Mouse (Mus musculus) lung, postnatal 14 days (tissue): ENCODE measurements around the gene Lgals12.

Experiments used
- DNase-seq: peaks from one replicate; pipeline ENCODE4 v3.0.0; 2021

Gene Lgals12

DNA sequence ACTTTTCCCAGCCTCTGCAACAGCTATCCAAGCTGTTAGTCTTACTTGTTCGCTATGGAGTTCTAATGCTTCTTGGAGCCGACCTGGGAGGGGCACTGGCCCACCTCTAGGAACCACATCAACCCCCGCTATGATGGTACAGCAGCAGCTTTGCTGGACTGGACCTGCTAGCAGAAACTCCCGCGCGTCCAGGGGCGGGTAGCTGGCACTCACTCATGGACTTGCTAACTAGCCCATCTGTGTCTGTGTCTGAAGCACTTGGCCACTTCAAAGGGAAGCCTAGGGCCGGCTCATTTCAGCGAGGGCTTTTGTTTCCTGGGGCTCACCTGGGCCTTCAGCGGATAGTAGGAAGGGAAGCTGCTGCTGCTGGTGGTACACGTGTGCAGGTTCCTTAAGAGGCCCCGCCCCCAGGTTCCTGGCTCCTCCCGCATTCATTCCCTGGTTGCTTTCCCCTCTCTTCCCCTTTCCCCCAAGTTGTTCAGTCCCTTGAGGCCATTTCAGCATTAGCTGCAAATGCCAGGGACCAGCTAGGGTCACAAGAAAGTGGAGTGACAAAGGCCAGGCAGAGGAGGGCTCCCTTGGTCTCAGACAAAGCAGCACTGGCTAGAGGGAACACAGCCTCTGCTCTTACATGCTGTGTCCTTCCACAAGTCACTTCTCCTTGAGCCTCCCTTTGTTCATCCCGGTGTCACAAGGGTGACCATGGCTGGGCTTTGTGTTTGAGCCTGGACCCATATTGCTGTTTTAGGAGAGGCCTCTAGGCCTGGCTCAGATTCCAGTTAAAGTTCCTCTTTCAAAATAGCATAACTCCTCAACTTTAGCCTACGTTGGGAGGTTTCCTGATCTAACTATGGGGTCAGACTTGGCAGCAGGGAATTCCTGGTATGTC is at the start of gene Lgals12:
Lgals12 (minus strand) TSS at position 393 of the 889 bp plus-strand sequence.
- peak; percentile 20 for DNase-seq

DNA sequence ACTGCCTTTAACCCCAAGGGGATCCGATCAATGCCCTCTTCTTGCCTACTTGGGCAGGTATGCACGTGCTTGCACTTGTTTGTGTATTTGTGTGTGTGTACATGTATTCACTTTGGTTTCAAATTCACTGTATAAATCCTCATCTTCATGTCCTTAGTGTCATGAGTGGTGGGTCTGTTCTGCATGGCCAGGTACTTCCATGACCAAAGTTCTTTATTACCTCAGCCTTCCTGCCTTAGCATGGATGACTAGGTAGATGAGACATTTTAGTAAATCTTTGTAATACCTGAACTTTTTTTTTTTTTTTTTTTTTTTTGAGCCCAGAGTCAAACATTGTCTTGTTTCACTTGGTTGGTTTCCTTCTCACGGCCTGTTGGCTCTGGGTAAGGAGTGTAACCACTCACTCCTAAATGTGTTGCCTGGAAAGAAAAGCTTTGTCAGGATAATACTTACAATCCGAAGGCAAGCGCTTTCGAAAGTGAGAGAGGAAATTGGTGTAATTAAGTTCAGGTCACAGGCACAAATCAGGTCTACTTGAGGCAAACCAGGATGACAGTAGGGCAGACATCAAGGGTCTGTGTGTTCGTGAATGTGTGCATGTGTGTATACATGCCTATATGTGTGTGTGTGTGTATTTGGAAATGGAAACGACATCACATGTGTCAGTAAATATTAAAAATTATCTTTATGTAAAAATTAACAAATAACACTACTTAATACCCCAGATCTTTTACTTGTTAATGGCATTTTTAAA is 42.1 kb upstream of the Lgals12 start:
- no peak for DNase-seq

DNA sequence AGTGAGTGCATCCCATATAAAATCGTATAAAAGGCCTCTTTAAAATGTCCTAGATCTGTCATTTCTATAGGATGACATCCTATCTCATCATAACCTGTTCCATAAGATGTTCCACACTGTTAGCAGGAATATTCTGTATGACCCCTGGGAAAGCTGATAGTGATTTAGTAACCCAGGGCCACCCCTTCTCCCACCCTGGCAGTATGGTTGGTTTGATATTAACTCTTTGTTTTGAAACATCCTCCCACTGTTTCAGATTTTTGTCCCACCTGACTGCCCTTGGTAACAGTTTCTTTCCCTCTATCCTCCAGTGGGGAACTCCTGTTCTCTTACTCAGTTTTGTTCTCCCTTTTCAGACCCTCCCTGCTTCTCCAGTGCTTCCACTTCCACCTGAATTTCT is 26.8 kb upstream of the Lgals12 start:
- no peak for DNase-seq

DNA sequence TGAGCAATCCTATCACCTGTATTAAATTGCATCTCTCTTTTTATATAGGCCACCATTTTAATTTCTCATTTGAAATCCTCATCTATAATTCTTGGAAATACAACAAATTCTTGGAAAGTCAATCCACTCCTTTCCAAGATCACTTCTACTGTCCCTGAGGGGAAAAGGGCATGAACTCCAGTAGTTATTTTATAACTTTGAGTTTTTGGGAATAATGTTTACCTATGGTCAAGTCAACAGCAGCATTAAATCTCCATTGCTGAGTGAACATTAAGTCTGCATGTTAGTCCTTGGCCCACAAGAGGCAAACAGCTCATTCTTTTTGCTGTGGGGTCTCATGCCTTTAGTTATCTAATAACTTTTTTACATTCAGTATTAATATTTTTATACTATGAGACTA is 26.0 kb upstream of the Lgals12 start:
- DNase-seq = no peak

DNA sequence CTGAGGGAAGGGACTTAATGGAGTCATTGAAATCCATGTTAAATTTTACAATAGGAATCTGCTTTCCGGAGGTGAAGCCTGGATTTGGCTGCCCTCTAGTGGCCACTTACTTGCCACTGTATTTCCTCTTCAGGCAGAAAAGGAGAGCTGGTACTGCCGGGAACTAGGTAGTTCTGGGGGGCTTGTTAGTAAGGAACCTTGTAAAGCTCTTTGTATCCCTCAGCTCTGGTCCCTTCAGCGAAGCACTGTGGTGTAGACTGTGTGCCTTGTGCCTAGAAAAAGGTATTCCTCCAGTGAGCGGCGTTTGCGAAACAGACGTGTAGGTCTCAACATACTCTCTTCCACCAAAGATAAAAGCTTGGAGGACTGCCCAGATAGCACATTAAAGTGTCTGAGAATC is 10.7 kb upstream of the Lgals12 start:
- DNase-seq = peak; percentile 78

DNA sequence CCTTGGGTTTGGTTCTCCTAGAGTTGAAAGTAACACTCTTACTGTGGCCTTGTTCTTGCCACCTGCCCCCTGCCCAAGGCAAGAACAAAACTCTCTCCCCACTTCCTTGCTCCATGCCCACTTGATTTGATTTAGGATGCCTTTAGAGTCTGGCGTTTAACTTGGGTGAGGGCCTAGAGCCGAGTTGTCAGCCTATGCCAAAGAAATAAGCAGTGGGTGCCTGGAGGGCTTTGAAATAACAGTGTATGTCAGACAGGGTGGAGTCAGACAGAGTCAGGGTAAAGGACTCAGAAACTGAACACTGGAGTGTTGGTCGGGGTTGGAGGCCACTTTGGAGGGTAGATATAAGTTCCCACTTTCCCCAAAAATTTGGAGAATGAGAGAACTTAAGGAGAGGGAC is 10.1 kb upstream of the Lgals12 start:
- DNase-seq = no peak

DNA sequence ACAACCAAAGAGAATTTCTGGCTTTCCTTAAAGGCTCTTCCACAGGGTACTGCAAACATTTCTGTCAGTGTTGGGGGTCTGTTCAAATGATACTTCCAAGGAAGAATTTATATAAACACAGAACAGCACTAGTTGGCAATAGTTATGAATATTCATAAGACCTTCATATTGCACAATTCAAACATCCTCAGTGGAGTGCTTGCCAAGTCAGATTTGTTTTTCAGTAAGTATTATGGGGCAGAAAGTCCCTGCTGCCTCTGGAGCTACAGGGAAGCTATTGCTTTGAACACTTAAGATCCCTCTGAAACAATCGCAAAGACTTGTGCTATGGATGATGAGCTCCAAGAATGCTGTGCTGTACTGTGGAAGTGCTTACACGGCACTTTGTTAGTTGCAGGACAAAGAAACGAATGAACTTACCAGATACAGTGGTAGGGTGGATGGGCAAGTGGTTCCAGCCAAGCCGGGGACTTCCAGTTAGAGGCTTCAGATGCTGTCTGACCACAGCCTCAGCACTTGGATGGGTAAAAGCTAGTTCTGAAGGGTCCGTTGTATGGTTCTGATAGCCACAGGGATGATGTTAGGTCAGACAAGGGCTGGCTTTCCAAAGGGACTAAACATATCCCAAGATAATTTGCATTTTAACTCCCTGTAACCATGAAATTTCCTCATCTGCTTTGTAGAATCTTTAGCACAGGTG is 9.4 kb upstream of the Lgals12 start:
- DNase-seq = no peak

DNA sequence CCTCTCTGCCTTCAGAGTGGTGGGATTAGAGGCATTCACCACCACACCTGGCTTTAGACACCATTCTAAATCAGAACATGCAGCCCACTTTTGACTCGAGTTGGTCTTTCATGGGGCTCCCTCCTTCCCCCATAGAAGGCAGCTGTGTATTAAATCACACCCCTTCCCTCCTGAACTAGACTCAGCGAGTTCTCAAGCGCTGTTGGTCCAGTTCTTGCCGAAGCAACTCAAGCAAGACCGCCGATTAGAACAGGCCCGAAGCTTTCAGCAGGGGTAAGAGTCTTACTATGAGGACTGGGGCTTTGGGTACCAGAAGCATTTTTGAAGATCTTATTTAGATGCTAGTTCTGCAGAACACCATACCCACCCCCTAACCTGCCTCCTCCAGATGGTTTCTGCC is 6.2 kb upstream of the Lgals12 start:
- DNase-seq = no peak

DNA sequence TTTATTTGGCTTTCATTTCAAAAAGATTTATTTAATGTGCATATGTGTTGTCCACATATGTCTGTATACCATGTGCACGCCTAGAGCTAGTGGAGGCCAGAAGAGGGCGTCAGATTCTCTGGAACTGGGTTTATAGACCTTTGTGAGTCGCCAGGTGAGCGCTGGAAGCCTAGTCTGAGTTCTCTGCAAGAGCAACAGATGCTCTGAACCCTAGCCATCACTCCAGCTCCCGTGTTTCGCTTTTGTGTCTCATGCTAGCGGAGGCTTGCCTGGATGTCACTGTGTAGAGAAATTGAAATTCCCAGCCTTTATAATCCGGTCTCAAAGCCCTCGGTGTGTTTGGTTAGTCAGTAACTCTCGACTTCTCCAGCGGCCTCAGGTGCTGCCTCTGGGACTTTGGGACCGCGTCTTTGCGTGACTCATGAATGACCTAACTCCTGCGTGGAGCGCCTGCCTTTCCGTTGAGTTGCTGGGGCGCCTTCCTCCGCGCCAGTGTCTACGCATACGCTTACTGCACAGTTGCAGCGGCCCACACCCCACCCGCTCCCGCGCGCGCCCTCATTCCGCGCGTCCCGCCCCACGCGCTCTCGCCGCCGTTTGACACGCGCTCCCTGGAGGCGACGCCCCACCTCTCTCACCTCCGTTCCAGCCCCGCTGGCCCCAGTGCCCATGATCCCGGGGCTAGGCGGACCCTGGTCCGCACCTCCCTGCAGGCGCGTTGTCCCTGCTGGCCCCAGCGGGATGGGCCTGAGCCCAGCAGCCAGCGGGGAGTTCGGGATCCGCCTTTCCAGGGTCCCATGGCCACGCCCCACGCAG is 5.2 kb upstream of the Lgals12 start, which contains the start of gene Hrasls5:
Hrasls5 (plus strand) TSS at position 600 of the 816 bp plus-strand sequence.
- no peak for DNase-seq

DNA sequence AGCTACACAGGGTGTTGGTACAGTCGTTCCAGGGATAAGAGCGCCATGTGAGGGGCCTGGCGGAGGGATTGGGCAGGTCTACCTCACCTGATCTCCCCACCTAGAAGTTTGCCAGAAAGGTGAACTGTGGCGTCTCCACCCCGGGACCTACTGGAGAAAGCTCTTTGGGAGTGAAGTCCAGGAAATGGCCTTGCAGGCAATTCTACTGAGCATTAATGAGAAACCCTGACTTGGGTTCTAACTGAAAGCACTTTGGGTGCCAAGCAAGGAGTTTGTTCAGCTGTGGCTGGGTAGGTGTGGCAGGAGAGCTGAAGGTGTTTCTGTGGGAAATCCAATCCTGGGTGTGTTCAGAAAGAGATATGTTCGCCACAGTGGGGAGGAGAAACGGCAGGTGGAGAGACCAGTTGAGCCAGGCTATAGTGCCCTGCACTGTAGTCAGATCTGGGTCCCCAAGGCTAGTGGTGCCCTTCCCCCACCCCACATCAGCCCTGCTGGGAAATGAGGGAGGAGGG is 753 bp upstream of the Lgals12 start:
- DNase-seq = no peak

DNA sequence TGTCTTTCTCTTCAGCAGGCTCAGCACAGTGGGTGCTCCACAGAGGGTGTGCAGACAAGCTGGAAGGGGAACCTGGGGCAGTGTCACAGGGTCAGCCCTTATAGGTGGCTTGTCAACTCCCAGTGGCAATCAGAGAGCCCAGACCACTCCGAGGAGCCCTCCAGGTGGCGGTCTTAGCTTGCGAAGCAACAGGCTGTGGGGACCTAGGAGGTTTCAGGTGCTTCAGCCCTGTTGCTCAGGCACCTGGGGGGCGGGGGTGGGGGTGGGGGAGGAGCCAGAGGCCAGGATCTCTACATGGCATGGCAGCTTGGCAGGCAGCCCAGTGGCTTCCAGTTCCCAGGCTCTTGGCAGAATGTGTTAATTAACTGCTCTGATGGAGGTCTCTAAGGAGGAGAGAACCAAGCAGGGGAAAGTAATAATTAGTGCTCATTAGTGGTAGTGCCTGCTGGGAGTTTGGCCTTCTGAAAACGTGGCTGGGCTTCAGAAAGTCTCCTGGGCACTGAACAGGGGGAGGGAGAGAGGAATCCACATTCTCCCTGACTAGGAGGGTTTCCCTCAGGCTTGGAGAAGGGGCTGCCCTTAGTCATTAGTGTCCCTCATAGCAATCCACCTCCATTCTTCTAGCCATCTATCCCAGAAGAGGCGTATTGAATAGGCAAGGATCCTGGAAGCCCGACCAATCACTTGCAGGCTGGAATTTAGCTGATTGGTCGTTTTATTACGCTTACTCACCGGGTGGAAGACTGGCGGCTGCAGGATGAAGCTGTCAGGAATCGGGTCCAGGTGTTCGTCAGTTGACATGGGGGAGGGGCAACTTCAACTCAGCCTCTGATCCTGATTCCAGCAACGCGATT is 836 bp downstream of the Lgals12 start:
- peak; percentile 50 for DNase-seq

DNA sequence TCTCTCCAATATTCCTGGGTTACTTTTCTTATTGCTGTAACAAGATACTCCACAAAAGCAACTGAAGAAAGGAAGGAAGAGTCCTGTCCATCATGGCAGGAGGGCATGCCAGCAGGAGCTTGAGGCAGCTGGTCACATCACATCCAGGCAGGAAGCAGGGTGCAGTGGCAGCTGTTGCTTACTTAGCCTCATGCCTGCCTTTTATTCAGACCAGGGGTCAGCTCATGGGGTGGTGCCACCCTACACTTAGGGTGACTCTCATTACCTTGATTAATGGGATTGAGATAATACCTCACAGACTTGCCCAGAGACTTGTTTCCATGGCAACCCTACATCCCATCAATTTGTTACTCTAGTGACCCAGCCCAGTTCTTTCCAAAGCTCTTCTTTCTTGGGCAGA is 2.0 kb downstream of the Lgals12 start:
- DNase-seq = no peak

DNA sequence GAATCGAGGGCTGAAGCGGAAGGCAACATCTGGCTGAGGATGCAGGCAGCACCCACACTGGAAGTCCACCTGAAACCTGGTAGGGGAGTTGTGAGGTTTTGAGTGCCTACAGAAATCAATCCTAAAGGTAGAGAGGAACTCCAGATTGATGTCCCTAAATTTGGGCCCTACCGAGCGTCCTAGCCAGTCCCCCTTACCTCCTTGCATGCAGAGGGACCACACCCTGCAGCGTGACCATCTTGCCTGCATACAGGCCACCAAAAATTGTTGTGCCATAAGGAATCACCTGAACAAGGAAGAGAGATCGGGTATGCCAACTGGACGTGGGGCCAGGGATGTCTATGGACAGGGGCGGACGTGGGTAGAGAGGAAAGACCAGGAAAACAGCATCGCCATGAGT is 2.9 kb downstream of the Lgals12 start:
- no peak for DNase-seq

DNA sequence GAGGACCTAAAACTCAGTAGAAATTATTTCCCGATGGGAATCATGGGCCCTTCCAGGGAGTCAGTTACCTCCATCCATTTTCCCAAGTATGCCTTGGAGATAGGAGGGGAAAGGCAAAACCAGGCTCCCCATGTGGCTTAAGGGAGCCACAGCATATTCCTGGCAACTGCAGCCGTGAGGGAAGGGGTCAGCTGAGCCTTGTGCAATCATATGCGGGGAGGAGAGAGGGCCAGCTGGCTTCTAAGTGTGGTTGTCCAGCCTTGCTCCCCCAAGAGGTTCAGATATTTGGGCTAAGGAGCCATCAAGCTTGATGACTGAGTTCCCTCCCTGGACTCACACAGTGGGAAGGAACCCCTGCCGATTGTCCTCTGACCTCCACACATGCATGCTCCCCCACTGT is 5.4 kb downstream of the Lgals12 start:
- no peak for DNase-seq

DNA sequence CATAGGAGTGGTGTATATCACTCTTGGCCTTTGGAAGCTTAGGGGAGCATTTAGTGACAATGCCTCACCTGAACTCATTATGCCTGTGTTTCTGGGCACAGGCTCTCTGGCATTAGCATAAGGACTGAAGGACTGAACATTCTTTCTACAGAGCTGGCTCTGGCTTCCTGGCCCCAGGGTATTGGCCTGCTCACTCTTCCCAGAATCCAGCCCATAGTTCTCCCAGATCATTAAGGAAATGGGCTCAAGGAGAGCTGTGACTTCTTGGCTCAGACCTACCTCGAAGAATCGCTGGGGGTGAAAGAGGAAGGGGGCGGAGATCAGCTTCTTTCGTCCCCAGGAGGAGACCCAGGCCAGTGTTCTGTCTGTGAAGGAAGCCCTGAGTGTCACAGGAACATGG is 8.5 kb downstream of the Lgals12 start:
- DNase-seq = no peak

DNA sequence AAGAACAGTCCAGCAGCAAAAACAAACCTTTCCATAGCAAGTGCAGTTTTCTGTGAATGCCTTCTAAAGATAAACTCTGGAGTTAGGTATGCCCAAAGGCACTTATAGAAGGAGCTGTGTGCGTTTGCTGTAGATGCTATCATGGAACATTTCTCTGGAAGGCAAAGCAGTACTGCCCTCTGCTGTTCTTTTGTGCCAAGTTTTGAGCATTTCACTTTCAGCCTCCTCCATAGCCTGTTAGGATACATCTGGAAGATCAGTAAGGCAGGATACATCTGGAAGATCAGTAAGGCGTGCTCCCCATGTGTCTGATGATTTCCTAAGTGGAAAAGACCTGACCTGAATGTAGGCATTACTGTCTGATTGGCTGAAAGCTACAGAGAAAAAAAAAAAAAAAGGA is 11.5 kb downstream of the Lgals12 start:
- DNase-seq = peak; percentile 52

DNA sequence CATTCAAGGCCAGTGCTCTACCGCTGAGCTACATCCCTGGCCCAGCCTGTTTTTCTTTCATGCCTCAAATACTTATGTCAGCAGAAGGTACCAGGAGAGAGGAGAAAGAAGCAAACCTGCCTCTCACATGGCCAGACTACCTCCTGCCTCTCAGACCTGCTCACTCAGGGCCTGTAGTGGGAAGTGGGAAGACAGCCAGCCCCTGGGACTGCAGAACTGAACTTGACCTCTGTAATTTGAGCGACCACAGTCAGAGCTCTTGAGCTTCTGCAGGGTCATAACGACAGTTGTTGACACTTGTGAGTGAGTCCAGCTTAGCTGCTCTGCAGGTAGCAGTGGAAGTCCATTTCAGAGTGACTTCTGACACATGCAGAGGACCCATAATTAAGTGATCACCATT is 15.0 kb downstream of the Lgals12 start:
- peak; percentile 17 for DNase-seq

DNA sequence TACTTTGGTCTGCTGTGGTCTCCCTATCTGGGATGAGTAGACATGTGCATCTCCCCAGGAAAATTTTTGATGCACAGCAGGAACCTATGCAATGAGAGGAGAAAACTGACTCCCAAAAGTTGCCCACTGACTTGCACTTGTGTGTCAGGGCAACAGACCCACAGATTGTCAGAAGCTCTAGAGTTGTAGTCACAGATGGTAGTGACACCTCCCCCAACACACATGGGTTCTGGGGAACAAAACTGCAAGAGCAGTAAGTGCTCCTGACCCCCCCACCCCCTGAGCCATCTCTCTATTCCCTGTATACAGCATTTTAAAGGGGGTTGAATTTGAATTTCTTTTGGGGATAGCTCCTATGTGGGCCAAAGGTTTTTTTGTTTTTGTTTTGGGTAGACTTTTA is 16.2 kb downstream of the Lgals12 start:
- DNase-seq = no peak

DNA sequence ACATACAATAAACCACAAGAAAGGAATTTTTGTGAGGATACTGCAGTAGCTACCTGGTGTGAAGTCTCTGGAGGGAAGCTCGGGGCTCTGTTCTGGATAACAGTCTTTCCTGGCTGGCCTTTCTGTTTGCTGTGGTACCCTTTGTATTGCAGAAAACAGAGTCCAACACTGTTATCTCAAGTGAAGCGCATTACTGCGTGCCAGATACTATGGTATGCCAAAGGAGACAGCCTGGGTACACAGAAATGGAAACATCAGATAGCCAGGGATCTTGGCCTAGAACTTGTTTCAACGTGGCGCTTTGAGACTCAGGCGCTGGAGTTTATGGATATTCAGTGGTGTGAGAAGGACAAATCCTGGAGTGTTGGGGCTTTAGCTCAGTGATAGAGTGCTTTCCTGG is 21.2 kb downstream of the Lgals12 start:
- no peak for DNase-seq

DNA sequence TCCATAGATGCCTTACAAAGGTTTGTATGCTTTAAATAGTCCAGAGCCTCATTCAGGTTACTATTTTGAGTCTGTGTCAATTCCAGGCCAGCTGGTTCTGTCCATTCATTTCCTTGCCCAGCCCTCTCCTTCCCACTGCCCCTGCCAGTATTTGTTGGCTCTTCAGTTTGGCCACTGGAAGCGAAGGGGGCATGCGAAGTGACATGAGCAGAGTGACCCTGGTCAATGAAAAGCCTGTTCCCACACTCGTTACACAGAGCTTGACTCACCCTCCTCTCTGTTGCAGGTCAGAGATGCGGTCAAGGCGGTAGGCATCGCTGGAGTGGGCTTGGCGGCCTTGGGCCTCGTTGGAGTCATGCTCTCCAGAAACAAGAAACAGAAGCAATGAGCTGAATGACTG is 21.7 kb downstream of the Lgals12 start:
- no peak for DNase-seq

DNA sequence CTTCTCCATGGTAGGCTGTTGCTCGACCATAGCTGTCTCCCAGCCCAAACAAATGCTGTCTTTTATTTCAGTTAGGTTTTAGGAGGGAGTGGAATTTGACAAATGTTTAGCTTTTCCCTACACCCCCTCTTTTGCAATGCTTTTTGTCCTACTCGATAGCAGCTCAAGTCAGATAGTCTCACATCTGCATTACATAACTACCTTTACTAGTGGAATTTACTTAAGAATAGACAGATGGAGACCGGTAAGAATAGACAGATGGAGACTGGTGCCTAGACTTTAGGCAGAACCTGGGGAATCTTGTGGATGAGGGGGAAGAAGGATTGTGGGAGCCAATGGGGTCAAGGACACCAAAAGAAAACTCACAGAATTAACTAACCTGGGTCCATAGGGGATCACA is 23.4 kb downstream of the Lgals12 start:
- no peak for DNase-seq
